Mouse (Mus musculus): ENCODE data around the gene Mfsd12.

Mfsd12 gene

DNA sequence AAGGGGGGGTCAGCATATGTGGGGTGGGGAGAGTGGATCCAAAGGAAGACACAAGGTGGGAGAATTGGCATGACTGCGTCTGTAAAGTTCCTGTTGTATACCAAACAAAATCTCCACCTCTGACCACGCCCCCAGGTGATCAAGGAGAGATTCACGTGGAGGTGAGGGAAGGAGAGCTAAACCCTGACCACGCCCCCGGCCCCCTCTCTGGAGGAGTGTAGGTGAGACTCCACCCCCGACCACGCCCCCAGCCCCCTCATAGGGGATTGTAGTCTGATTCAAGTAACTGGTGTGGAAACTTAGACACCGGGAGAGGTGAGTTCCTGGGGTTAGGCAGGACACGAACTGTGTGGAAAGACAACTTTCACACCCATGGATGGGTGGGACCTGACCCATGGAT is 46.8 kb downstream of the Mfsd12 start:
- DNase-seq, result peak; percentile 40

DNA sequence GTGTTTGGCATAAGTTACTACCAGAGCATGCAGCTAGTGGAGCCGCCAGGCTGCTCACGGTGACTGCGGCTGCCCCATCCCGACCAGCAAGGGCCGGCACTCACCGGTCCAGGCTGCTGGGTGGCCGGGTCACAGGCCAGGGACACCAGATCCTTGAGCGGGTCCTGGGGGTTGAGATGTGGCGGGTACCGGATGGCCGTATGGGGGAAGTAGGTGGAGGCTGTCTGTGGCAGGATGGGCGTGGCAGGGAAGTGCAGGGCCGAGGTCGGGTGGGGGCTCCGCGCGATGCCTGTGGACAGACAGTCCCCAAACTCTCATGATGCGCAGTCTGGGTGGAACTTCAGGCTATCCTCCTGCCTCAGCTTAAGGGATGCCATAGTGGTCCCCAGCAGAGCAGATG is 47.4 kb downstream of the Mfsd12 start:
- DNase-seq, result peak; percentile 70

DNA sequence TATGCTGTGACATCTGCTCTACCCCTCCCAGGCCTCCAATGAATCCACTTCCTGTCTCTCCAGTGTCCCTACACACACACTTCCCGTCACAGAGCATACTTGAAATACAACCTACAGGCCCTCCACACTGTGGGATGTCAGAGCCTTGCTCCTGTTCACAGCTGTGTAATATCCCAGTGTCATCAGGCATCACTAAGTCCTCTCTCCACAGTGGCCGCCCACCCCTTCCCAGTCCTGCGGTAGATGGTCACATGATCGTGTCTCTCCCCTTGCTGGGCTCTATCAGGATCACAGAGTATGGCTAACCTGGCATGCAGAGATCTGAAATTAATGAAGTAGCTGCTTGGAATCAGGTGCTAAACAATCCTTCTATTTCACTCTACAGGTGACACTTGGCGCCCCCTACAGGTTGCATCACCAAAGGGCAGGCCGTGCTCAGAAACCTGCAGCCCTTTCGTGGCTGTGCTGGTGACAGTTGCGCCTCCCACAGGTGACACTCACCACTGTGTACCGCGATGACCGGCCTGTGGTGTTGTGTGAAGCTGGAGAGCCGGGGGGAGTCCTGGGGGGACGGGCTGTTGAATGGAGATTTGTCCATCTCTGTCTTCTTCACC is 48.4 kb downstream of the Mfsd12 start:
- peak; percentile 77 for DNase-seq

DNA sequence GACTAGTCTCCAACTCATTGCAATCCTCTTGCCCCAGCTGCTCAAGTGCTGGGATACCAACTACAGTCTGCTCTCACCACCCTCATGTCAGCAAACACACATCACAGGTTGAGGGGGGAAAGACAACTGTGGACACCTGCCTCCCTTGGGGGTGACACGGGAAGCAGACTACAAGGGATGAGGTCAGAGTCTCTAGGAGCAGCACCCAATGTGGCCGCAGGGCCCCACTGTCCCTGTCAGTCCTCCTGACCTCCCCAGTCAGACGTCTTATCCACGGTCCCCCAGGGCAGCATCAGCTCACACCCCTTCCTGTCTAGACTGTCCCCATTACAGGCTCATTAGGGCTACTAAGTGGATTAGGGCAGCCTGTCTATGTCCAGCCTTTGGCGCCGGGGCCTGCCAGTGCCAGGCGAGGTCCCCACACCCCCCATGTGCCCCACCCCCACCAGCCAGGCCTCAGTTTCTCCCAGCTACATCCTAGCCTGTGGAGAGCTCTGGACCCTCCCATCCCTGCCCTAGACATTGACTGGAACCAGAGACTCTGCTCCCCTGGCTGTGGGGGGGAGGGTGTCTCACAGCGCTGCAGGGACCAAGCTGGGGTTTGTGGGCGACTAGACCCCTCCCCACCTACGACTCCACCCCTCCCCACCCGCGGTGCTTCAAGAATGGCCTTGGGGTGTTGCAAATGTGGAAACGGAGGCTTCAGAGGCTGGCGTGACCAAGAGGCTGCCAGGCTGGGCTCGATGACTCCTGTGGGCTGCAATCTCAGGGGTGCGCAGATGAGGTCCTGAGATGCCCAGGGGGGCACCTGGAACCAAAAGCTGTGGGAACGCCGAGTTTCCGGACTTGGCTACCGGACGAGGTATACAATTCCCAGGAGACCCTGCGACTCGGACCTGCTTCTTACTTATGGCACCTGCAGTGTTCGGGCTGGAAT is 49.5 kb downstream of the Mfsd12 start:
- peak; percentile 28 for DNase-seq

DNA sequence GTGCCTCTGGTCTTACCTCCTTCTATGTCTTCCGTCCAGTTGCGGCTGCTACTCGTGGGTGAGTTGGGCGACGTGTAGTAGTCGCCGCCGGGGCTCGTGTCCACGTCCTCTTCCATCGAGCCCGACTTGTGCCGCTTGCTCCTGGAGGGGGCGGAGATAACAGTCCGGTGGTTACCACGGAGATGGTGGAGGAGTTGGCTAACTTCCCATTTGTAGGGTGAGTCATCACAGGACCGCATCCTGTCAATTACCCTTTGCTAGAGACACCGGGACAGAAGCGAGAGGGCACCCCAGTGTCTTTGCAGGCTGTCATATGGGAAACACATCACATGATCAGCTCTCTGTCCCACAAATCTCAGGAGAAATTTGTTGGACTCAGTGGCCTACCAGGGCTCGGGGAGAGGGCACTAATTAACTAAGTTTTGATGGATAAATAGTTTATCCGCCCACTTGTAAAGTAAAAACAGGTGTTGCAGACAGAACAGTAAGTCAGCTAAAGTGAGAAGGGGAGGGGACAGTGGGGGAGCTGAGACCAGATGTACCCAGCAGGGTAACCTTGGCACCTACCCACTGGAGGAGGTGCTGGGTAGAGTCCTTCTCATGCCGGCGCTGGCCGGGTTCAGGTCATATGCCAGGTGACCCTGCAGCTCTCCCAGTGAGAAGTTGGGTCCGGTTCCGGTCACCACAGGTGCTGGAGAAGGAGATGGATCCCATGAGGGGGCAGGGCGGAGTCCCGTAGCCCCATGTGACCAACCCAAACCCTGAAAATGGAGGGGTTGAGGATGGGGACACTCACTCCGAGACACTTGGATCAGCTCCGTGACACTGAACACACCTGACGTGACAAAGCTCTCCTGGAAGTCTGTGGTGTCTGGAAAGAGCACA is 50.5 kb downstream of the Mfsd12 start:
- DNase-seq, result peak; percentile 94

DNA sequence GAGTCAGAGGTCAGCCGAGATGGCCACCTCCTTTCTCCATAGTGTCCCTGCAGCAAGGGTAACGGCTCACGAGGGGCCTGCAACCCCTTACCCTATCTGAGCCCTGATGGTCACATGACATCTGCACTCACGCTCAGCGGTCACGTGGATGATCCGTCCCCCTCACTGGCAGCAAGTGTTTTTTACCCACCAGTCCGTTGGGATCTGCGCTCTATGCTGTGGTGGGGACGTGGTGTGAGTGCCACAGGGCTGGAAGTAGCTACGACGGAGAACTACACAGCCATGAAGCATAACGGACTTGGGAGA is 51.1 kb downstream of the Mfsd12 start:
- DNase-seq, result no peak

DNA sequence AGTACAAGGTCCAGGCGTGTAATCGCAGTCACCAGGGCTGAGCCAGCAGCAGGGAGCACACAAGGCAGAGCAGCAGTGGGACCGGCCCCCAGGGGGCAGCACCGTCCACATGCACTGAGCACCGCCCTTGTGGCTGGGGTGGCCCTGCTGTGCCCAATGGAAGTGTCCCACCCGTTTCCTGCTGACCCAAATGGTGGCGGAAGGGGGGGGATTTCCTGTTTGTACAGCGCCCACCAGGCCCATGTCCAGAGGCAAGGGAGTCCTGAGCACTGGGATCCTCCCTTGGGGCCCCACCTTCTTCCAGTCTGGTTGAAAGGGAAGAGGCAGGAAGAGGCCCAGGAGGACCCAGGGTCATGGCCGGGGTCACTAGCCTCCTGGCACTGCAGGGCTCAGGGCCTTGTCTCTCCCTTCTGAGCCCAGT is 51.6 kb downstream of the Mfsd12 start:
- peak; percentile 97 for DNase-seq

DNA sequence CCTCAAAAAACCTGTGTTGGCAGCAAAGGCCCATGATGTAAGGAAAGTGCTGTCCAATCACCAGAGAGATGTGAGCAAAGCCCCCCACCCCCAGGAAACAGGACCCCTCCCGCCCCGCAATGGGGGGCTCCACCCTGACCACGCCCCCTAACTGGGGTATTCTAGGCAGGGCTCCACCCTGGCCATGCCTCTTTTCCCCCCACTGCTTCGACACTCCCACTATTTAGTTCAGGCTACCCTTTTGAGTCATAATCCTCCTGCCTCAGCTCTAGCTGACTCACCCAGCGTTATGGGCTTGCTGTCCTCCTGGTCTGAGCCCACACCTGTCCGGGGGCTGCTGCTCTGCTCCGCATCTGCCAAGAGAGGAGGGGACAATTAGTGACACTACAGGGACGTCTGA is 52.0 kb downstream of the Mfsd12 start:
- DNase-seq, result no peak

DNA sequence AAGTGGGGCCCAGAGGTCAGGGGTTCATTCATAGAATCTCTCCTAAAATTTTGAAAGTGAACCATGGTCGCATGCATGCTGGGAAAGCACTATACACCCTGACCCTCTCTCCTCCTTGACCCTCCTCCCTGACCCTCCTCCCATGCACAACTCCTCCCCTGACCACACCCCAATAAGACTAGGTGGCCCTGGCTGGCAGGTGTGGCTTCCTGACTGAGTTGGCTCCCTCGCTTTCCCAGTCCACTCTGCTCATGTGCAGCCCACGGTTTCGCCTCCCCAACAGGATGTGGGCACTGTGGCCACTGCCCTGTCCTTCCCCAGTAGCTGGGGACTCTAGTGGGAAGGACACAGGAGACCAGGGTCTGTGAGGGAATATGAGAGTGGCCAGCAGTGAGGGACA is 53.1 kb downstream of the Mfsd12 start:
- no peak for DNase-seq

DNA sequence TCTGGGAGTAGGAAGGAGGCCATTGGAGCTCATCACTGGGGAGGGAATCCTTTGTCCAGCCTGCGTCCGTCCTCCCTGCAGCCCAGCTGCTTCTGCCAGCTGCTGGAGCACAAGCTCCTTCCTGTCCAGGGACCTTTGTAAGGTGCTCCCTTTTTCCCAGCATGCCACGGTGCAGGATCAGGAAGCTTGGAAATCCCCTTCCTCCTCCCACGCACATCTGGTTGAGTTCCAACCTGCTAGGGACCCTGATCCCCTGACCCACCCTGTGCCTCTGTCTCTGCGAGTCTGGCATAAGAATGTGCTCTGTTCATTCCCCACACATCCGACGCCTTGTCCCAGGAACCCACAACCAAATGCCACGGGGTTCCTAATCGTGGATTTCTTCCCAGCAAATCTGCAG is 53.7 kb downstream of the Mfsd12 start:
- peak; percentile 63 for DNase-seq

DNA sequence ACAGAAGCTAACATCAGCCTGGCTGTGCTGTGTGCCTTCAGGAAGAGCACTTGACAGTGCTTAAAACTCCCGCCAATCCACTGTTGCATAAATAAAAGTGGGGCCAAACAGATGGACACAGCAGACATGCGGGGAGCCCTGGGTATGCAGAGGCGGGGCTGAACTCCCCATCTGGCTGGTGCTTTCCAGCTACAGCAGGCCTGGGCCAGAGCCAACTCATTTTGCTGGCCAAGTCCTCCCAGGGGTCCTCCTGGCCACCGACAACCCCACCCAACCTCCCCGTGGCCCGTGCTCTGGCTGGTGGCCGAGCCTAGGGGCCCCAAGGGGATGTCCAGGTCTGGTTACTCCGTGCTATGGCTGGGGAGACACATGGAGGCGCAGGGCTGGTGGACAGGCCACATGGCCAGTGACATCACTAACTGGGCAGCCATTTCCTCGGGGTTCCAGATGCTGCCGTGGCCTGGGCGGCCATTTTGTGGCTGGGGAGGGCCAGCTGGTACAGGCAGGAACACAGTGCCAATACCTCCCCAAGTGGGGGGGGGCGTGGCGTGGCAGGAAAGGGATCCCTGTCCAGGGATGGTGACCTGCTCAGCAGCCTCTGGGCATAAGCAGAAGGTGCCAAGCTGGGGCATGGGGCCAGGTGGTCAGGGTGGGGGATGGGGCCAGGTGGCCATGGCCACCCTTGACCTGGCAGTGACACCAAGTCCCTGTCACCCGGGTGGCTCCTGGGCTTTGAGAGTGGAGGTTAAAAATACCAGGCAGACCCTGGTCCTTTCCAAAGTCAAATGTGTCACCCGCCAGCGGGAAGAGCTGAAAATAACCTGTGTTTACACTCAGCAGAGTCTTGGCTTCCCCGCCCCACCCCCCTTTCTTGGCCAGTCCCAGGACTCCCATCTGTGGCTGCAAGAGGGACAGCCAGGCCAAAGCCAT is 54.4 kb downstream of the Mfsd12 start:
- peak; percentile 90 for DNase-seq

DNA sequence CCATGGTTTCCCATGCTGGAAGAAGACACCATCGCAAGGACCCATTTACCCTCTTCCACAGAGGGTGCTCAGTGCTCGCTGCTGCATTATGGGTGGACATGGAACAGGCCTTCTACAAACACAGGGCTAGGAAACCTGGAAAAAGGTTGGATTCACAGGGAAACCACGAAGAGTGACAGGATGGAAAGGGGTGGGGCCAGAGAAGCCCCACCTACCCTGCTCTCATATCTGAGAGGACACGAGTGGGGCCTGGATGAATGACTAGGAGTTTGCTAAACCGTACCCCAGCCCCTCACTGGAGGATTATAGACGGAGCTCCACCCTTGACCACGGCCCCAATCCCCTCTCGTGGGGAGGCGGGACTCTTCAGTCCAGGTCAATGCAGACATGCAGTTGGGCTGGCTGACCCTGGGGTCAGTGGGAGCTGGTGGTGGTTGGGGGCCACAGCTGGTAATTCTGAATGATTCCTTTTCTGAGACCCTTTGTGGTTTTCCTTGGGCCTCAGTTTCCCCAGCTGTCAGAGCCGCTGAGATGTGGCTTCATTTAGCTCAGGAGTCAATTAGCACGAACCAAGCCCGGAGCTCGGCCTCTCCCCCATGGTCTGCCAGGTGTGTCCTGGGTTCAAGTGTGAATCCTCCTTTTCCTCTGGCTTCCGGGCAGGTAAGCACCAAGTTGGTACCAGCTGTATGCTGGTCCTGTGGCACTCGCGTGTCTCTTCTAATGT is 55.5 kb downstream of the Mfsd12 start:
- DNase-seq, result peak; percentile 65

DNA sequence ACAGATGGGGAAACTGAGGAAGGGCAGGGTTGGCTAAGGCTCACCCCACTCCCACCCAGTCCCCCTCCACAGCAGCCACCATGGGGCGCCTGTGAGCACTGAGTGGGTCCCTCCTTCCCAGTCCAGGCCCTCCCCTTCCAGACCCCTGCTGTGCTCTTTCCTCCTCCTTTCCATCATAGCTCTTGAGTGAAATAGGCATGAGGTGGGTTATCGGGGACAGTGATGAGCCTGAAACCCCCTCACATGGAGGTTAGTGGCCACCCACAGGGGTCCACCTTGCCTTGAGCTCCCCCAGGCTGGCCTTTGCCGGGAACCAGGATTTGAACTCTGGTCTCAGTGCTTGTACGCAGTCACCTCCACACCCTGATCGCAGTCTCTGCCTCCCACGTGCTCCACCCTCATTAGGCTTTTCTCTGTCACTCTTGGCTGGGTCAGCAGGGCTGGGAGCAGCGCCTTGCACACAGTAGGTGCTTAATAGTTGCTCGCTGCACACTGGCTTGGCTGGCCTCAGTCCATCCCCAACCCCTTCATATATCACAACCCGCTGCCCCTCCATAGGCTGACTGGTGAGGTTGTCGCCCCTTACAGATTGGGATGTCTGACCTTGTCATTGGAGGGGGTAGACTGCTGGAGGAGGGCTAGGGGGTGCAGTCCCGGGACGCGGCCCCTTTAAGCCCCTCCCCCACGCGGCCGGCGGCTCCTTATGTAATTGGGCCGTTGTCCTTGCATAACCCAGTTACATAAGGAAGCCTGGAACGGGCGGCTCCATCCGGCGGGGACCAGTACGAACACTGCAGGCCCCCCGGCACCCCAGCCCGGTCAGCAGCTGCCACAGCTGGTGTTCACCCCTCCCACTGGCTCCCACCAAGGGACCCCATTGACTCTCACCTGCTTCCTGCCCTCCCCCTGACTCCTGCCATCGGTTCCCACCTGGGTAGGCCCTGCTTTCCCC is 56.3 kb downstream of the Mfsd12 start:
- peak; percentile 96 for DNase-seq

DNA sequence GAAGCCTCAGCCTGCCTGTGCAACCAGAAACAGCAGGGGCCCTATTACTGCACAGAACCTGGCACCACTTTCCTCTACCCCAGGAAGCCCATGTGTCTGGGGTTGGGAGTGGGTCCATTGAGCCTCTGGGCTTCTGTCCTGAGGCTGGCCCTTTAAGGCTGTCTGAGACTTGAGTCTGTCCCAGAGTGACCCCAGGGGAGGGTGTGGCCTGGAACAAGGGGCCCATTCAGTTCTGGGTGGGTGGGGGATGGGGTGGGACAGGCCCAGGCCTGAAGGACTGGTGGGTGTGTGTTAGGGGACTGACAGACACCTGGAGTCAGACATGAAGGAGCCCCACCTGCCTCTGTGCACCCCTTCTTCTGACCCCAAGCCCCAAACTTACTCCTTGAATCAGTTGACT is 57.4 kb downstream of the Mfsd12 start:
- DNase-seq, result peak; percentile 85

DNA sequence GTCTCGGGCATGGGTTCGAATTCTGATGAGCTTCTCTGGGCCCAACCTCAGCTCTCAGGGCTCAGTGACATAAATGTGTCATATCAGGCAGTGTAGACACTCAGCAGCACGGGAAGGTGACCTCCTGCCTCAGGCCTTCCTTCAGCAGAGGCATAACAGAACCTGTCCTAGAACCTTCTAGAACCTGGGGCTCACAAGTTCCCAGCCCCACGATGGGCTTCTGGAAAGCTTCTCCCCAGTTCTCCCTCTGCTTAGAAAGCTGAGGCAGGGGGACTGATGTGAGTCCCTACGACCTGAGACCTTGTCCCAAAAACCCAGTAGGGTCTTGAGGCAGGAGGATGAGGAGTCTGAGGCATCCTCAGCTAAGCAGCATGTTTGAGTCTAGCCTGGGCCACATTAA is 57.9 kb downstream of the Mfsd12 start:
- no peak for DNase-seq
